Mouse (Mus musculus): ENCODE data around the gene Gak. TPM values are rescaled to one million over a fixed set of nuclear protein-coding genes. Genes with fewer than 3 reads are reported as not detected.

The Gak gene
- polyA plus RNA-seq, 1 experiment from 2014 or later = 57.1 TPM

Other genes starting within 250 kb of the Gak start
- 0.50 TPM in 1 of 2 replicates, not detected in the other for gene Pde6b, start 241.4 kb downstream of the Gak start, polyA plus RNA-seq (2015; fragmentation: Nextera tagmentation; extraction: Ambion mirVana)
- gene Atp5k, start 195.3 kb downstream of the Gak start, polyA plus RNA-seq (2015; fragmentation: Nextera tagmentation; extraction: Ambion mirVana) = 324 and 387 TPM in 2 replicates
- gene Mfsd7a, start 180.9 kb downstream of the Gak start, polyA plus RNA-seq (2015; fragmentation: Nextera tagmentation; extraction: Ambion mirVana) = 0.54 and 0.60 TPM in 2 replicates
- gene Pcgf3, start 168.5 kb downstream of the Gak start, polyA plus RNA-seq (2015; fragmentation: Nextera tagmentation; extraction: Ambion mirVana) = 16.9 and 18.9 TPM in 2 replicates
- gene Cplx1, start 79.7 kb downstream of the Gak start, polyA plus RNA-seq (2015; fragmentation: Nextera tagmentation; extraction: Ambion mirVana) = 0.95 and 1.3 TPM in 2 replicates
- 30.0 and 30.8 TPM in 2 replicates for gene Tmem175, start within 50 bp of the Gak start, polyA plus RNA-seq (2015; fragmentation: Nextera tagmentation; extraction: Ambion mirVana)
- 13.8 and 15.7 TPM in 2 replicates for gene Idua, start 30.6 kb upstream of the Gak start, polyA plus RNA-seq (2015; fragmentation: Nextera tagmentation; extraction: Ambion mirVana)
- 11.0 and 12.7 TPM in 2 replicates for gene Dgkq, start 39.9 kb upstream of the Gak start, polyA plus RNA-seq (2015; fragmentation: Nextera tagmentation; extraction: Ambion mirVana)
- 0.51 and 0.75 TPM in 2 replicates for gene Slc26a1, start 45.8 kb upstream of the Gak start, polyA plus RNA-seq (2015; fragmentation: Nextera tagmentation; extraction: Ambion mirVana)
- gene Fgfrl1, start 62.6 kb upstream of the Gak start, polyA plus RNA-seq (2015; fragmentation: Nextera tagmentation; extraction: Ambion mirVana) = 11.2 and 11.8 TPM in 2 replicates
- not detected in 2 replicates for gene Rnf212, start 145.2 kb upstream of the Gak start, polyA plus RNA-seq (2015; fragmentation: Nextera tagmentation; extraction: Ambion mirVana)
- not detected in 2 replicates for gene Tmed11, start 165.6 kb upstream of the Gak start, polyA plus RNA-seq (2015; fragmentation: Nextera tagmentation; extraction: Ambion mirVana)
- gene Vmn2r8, start 179.1 kb upstream of the Gak start, polyA plus RNA-seq (2015; fragmentation: Nextera tagmentation; extraction: Ambion mirVana) = not detected in 2 replicates
- not detected in 2 replicates for gene Vmn2r9, start 222.8 kb upstream of the Gak start, polyA plus RNA-seq (2015; fragmentation: Nextera tagmentation; extraction: Ambion mirVana)

Data from lung, embryonic 16.5 days (tissue).